Mouse (Mus musculus): Measurements from ENCODE around the gene Sucla2.
A peak's percentile ranks its signal among the peaks of the same experiment; 100 is the strongest.

Gene Sucla2

DNA sequence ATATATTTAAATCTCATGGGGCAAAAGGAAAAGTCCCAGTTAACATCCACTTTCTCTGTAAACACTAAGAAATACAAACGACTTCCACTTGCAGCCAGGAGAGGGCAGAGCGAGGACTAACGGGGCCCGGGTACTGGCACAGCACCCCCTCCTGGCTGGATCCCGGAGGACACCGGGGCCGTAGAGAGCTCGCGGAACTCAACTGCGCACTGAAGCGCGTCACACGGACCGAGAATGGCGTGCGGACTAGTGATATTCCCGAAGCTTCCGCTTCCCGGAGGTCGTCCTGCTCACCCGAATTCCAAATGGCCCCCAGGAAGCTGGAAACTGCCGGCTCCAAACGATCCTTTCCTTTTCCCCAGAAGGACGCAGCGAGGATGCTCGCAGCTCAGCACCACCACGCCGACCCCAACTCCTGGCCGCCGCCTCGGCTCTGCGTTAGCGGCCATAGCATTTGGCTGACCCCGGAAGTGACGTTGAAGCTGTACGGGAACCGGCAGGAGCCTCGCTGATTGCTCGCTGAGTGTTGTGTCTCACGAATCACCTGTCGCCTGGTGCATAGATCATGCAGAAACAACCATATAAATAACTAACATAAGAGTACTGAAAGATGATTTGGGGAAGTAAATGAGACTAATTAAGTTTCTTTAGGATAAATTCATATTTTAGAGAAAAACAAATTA is at the start of gene Sucla2:
TSS of gene Sucla2 (plus strand) at position 554 of the 683 bp plus-strand sequence.
- peak; percentile 97 for DNase-seq (ENCODE audit: low read depth, low spot score)

GRCm38 (mm10) chr14:73475506-73475905 is 49.6 kb upstream of the Sucla2 start:
- no peak for DNase-seq (ENCODE audit: low read depth, low spot score)

DNA sequence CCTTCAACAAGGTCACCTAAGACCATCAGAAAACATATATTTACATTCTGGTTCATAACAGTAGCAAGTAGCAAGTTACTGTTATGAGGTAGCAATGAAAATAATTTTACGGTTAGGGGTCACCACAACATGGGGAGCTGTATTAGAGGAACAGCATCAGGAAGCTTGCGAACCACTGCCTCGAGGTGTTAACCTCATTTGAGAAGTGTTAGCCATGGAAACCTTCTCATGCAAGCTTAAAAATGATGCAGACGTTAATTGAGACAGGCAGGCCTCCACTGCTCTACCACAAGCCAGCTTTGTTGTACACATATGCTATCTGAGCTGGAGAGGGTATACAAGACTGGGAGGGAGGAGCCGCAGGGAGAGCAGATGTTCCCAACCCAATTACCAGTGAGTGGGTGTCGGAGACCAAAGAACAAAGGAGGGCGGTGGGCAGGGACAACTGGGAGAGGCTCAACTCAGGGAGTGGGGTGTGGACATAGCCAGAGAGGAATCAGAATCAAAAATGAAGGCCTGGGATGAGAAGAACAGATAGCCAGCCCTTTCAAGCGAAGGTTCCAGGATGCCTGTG is 48.7 kb upstream of the Sucla2 start:
- DNase-seq (ENCODE audit: low read depth, low spot score), result no peak

DNA sequence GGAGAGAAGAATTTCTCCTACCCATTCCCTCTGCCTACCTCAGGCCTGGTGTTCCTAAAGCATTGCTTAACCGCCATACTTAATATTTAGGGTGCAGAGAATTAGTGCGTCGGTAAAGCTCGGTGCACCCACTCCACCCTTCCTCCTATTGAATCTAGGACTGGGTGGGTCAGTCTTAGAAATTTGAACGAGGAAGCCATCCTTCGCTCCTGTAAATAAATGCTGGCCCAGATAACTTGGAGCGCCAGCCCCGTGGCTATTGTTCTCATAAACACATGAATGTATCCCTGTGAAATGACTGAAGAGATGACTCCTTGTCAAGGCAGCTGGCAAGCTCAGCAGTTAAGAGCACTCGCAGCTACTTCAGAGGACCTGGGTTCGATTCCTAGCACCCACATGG is 48.0 kb upstream of the Sucla2 start:
- DNase-seq (ENCODE audit: low read depth, low spot score), result no peak

- no peak for DNase-seq (ENCODE audit: low read depth, low spot score)
Measured at GRCm38 (mm10) chr14:73478321-73478720, 46.8 kb upstream of the Sucla2 start.

- DNase-seq (ENCODE audit: low read depth, low spot score), result no peak
Measured at GRCm38 (mm10) chr14:73479771-73480170, 45.3 kb upstream of the Sucla2 start.

GRCm38 (mm10) chr14:73483516-73484229 is 41.4 kb upstream of the Sucla2 start:
- DNase-seq (ENCODE audit: low read depth, low spot score), result no peak

GRCm38 (mm10) chr14:73484366-73485110 is 40.6 kb upstream of the Sucla2 start:
- no peak for DNase-seq (ENCODE audit: low read depth, low spot score)

GRCm38 (mm10) chr14:73486641-73487040 is 38.5 kb upstream of the Sucla2 start:
- DNase-seq (ENCODE audit: low read depth, low spot score), result no peak

GRCm38 (mm10) chr14:73493356-73493755 is 31.8 kb upstream of the Sucla2 start:
- DNase-seq (ENCODE audit: low read depth, low spot score), result no peak

DNA sequence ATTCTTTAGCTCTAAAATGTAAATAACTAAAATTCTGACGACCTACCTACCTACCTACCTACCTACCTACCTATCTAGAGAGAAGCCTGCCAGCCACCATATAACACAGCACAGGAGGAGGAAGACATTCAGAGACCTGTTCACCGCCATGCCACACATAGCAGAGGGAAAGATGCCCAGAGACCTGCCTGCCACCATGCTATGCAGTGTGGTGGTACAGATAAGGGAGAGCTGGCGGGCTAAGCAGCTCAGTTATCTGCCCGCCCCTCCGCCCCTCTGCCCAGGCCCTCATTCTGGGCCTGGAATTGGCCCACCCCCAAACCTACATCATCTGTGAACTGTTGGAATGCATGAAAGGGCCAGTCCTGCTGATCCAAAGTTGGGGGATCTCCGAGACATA is 31.0 kb upstream of the Sucla2 start:
- DNase-seq (ENCODE audit: low read depth, low spot score), result no peak

DNA sequence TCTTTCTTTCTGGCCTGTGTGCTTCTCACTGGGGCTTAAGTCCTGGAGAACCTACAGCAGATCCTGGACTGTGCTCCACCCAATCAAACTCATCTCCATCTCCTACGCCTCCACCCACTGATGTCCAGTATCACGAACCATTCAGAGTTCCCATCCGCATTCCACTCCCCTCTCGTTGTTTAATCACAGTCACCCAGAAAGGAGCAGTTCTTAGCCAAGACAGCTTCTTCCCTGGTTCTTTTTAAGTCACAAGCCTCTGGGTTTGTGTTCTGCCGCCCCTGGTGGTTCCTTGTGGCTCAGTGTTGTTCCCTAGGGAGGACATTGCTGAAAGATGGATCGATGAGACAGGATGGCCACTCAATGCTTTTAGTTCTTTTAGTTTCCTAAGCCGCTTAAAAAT is 29.4 kb upstream of the Sucla2 start:
- DNase-seq (ENCODE audit: low read depth, low spot score), result no peak

DNA sequence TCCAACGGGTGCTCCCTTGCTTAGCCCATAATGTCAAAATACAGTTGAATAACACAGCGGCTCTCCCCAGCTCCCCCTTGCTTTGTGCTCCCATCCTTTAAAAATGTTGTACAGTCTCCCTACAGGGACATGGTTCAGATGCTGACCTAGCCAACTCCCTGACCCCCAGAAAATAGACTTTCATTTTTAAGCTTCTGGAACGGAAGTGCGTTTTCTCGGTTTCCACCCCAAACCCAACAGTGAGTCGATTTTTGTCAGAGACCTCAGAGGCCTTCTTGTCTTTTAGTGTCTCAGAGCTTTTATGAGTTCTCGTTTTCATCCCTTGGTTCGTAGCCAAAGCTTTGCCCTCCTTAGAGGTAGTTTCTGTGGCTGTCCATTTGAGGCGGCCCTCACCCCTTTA is 23.8 kb upstream of the Sucla2 start:
- no peak for DNase-seq (ENCODE audit: low read depth, low spot score)

GRCm38 (mm10) chr14:73501721-73502120 is 23.4 kb upstream of the Sucla2 start:
- DNase-seq (ENCODE audit: low read depth, low spot score), result no peak

DNA sequence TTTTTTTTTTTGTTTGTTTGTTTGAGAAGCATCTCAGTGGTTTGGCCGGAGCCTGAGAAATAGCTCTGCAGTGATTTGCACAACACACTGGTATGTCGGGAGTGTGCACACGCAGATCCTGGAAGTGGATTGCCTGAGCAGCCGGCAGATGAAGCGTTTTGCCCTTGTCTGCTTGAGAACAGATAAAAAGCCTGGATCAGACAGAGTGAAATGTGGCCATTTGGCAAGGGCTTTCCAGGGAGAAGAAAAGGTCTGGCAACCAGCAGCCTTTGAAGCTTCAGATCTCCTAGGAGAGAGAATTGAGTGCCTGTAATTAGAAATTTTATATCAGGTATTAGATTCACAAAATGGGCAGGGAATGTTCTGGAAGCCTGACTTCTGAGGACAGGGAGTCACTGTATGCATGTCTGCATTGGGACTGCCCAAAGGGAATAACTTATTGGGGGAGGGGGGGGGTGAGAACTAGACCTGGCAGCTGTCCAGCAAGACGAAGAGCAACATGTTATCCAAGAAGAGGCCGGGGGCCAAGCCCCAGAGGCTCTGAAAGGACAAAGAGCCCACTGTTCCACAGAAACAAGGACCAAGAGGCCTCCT is 22.4 kb upstream of the Sucla2 start:
- DNase-seq (ENCODE audit: low read depth, low spot score), result no peak

DNA sequence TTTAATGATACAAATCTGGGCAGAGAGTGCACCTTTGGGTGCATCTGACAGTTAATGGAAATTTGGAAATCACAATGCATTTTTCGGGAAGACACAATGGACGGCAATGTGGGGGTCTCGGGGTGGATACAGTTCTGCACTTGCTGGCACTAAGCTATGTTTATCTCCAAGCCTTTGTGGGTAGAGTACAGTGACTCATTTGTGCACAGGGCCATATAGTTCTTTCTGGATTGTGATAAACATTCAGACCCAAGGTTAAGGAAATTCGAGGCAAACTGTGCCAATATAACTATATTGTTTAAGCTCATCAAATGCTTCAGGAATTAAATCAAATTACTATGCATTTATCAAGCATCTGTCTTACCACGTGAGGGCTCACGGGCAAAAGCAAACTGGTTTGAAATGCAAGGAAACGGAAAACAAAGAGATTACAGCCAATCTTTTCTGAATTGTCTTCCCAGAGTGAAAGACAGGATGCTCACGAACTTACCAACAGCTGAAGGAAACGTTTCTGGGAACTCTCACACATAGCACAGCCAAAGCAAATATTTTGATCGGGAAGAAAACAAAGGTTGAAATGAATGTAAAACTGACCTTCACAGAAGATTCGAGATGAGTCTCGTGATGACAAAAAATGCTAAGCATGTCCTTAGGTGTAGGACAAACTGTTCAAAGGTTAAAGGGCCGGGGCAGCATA is 21.7 kb upstream of the Sucla2 start:
- no peak for DNase-seq (ENCODE audit: low read depth, low spot score)

- DNase-seq (ENCODE audit: low read depth, low spot score), result no peak
Measured at GRCm38 (mm10) chr14:73506283-73506682, 18.8 kb upstream of the Sucla2 start.

DNA sequence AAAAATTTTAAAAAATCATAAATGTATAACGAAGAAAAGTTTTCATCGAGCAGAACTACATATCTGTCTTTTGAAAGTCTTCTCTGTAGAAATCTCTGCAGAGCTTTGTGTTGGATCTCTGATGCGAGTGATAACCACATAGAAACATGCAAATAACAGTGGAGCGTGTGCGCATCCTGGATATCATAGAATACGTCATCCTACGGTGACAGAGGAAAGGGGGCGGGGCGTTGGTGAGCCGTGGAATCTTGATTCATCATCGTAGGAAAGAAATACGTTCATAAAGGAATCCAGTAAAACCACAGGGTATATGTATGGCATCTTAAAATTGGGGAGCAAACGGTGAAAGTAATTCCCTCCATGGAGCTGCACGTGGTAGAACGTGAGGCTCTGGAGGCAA is 17.9 kb upstream of the Sucla2 start:
- no peak for DNase-seq (ENCODE audit: low read depth, low spot score)

DNA sequence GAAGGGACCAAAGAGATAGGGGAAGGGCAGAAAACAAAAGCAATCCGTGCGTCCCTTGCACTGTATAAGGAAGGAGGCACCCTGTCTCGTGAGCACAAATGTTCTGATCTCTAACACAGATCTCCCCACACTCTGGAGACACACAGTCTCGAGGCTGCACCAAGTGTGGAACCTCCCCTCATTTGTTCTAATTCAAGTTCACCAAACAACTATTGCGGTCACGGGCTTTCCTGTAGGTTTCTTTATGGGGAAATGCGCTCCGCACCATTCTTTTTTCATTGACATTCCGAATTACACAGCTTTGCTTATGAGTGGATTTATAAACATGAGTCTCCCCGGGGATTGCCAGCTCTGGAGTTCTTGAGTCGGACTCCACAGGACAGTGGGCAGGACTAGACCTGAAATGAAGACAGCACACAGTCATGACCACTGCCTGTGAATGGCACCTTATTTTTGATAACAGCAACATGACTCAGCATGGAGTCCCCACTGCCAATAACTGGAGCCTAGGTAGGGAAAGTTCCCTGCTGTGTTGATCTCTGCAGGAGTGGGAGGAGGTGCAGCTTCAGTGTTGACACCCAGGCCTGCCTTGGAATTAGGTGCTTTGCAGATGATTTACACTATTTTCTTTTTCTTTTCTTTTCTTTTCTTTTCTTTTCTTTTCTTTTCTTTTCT is 17.3 kb upstream of the Sucla2 start:
- no peak for DNase-seq (ENCODE audit: low read depth, low spot score)

DNA sequence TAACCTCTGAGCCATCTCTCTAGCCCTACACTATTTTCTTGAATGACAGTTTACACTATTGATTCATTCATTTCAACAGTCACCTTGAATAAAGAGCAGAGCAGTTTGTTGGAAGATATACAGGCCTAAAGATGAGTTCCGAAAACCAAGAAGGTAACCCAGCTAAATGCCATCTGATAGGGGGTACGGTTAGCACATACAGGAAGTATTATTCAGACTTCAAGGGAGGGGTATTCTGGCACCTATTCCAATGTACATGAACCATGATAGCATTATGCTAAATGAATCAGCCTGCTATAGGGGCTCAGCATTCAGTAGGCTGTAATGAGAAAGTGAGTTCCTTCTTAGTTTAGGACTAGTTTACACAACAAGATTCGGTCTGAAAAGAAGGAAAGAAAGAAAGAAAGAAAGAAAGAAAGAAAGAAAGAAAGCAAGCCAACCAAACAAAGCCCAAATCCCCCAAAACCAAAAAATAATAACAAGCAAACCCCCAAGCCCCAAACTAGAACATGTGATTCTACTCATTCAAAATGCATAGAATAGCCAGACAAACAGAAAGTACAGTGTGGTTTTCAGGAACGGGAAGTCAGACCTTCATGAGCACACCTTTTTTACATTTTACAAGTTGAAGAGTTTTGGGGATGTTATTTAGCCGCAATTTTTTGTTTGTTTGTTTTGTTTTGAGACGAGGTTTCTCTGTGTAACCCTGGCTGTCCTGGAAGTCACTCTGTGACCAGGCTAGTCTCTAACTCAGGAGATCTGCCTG is 16.3 kb upstream of the Sucla2 start:
- no peak for DNase-seq (ENCODE audit: low read depth, low spot score)
